Mouse (Mus musculus): ENCODE results near the gene G3bp2. TPM values are rescaled to one million over a fixed set of nuclear protein-coding genes. Genes with fewer than 3 reads are reported as not detected.
A peak's percentile ranks its signal among the peaks of the same experiment; 100 is the strongest.
"Not testable (repeated sequence)": the region's sequence is repeated elsewhere in the genome, so short reads cannot be mapped to it uniquely, and the experiment has no call there.

Gene G3bp2
- total RNA-seq (2021): 100 to 1,000 TPM; 176 to 179 TPM
- long read RNA-seq, experiment 1, full-length matches to known transcripts: 181 of 269 reads
- long read RNA-seq, experiment 1, partial matches to known transcripts: 35 of 269 reads
- long read RNA-seq, experiment 1, other reads (novel, unspliced or antisense): 53 of 269 reads
- long read RNA-seq, experiment 2, full-length matches to known transcripts: 119 of 183 reads
- long read RNA-seq, experiment 2, partial matches to known transcripts: 24 of 183 reads
- long read RNA-seq, experiment 2, other reads (novel, unspliced or antisense): 40 of 183 reads

DNA sequence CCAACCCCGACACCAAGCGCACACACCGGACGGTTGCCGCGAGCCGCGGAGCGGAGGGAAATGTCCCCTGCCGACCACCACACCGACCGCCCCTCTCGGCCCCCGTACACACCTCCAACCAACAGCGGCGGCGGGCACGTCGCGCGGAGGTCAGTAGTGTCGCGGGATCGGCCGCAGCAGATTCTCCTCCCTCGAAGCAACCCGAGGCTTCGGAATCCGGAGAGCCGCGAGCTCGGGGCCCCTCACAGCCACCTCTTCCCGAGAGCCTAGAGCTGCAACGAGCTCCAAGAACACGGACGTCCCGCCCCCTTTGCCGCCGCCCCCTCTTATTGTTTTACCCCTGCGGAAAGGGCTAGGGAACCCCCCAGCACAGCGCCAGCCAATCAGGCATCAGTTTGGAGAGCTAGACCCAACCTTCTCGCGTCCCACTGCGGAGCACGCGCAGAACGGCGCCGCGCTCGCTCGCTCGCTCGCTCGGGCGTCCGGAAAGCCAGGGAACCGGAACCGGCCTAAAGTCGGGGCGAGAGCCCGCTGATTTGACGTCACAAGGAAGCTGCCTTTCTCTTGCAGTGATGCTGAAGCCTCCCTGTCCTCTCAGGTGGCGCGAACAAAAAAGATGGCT lies at the start of gene G3bp2:
TSS of gene G3bp2 (minus strand) at position 303 of the 622 bp plus-strand sequence.
- intact Hi-C loops (cut with DNase I): loop anchor here (2.0 kb wide), 1 partner anchor 53 kb away; the partner anchor contains the start of gene Uso1
- DNase-seq (ENCODE audit: low spot score in 2 of 2): peak; percentile 96 to 97

GRCm38 (mm10) chr5:92133006-92133405 lies 49.5 kb upstream of the G3bp2 start:
- not testable (repeated sequence) for DNase-seq (ENCODE audit: low spot score in 2 of 2)

GRCm38 (mm10) chr5:92132127-92132526 lies 48.6 kb upstream of the G3bp2 start:
- intact Hi-C loops (cut with DNase I): no loop called here
- DNase-seq (ENCODE audit: low spot score in 2 of 2): no peak

More at GRCm38 (mm10) chr5:92133006-92133405, 49.5 kb upstream of the G3bp2 start:
- intact Hi-C loops (cut with DNase I): not testable (repeated sequence)

- DNase-seq (ENCODE audit: low spot score in 2 of 2): no peak
- intact Hi-C loops (cut with DNase I): no loop called here
Measured at GRCm38 (mm10) chr5:92130040-92130682, 46.6 kb upstream of the G3bp2 start.

DNA sequence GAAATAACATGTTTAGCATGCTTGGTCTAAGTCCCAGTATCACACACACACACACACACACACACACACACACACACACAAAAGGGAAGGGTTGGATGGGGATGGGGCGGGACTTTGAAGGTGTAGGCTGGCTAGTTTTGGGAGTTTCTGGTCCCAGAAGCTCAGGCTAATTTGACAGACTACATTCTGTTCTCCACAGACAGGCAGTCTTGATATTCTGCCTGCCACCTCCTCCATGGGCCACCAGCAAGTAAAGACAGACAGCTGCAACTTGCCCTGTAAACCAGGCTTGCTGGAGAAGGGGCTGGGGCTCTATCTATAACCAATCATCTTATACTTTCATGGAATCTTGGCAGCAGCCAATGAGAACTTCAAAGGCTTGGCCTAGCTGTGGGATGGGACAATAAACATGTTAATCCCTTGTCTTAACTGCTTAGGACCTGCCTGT lies 45.8 kb upstream of the G3bp2 start:
- intact Hi-C loops (cut with DNase I): no loop called here
- no peak for DNase-seq (ENCODE audit: low spot score in 2 of 2)

GRCm38 (mm10) chr5:92128570-92128969 lies 45.1 kb upstream of the G3bp2 start:
- DNase-seq (ENCODE audit: low spot score in 2 of 2): peak in 1 of 2 experiments; percentile 38
- intact Hi-C loops (cut with DNase I): no loop called here

- no peak for DNase-seq (ENCODE audit: low spot score in 2 of 2)
- intact Hi-C loops (cut with DNase I): no loop called here
Measured at GRCm38 (mm10) chr5:92127751-92128150, 44.2 kb upstream of the G3bp2 start.

GRCm38 (mm10) chr5:92127141-92127625 lies 43.7 kb upstream of the G3bp2 start:
- intact Hi-C loops (cut with DNase I): no loop called here

DNA sequence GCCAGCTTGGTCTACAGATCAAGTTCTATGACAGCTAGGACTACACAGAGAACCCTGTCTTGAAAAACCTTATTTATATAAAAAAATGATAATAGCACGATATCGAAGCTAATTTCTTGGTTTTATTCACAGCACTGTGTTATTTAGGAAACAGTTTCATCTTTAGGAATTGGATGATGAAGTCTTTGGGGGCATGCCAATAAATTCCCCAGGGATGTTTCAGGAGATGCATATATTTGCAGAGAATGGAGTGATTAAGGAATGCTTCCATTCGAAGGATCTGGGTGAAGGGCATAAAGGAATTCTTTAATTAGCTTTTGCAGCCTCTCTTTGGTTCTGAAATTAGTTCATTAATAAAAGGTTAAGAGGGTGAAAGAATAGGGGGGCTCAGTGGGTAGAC lies 41.9 kb upstream of the G3bp2 start:
- no peak for DNase-seq (ENCODE audit: low spot score in 2 of 2)
- intact Hi-C loops (cut with DNase I): no loop called here

More at GRCm38 (mm10) chr5:92127141-92127625, 43.7 kb upstream of the G3bp2 start:
- no peak for DNase-seq (ENCODE audit: low spot score in 2 of 2)

- intact Hi-C loops (cut with DNase I): no loop called here
- DNase-seq (ENCODE audit: low spot score in 2 of 2): no peak
Measured at GRCm38 (mm10) chr5:92121636-92122035, 38.1 kb upstream of the G3bp2 start.

GRCm38 (mm10) chr5:92117823-92118403 lies 34.4 kb upstream of the G3bp2 start:
- peak; percentile 70 to 73 for DNase-seq (ENCODE audit: low spot score in 2 of 2)
- intact Hi-C loops (cut with DNase I): loop anchor here (10.0 kb wide), 1 partner anchor 153 kb away; the partner anchor contains the start of gene Rchy1

- intact Hi-C loops (cut with DNase I): loop anchor here (10.0 kb wide), 1 partner anchor 150 kb away; the partner anchor contains the start of gene Rchy1
Measured at GRCm38 (mm10) chr5:92114939-92115338, 31.4 kb upstream of the G3bp2 start.

DNA sequence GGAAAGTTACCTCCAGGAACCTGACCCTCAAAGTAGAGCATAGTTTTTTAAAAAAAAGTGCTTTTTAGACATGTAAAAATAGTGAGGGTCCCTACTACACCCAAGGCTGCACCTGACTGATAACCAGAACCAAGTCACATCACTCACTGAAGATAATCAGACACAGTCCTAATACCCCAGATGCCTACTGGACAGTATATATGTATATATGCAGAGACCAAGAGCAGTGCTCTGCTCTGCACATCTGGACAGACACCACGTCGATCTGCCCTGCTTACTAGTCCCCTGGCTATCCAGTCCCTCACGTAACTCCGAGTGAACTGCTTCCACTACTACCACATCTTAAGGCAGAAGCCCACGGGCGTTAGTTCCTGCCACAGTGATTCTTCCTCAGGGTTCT lies 30.7 kb upstream of the G3bp2 start:
- intact Hi-C loops (cut with DNase I): loop anchor here (10.0 kb wide), 1 partner anchor 149 kb away; the partner anchor contains the start of gene Rchy1

More at GRCm38 (mm10) chr5:92114939-92115338, 31.4 kb upstream of the G3bp2 start:
- DNase-seq (ENCODE audit: low spot score in 2 of 2): no peak

GRCm38 (mm10) chr5:92113484-92113883 lies 30.0 kb upstream of the G3bp2 start:
- intact Hi-C loops (cut with DNase I): loop anchor here (10.0 kb wide), 1 partner anchor 149 kb away; the partner anchor contains the start of gene Rchy1
- no peak for DNase-seq (ENCODE audit: low spot score in 2 of 2)

More for the DNA sequence above, 30.7 kb upstream of the G3bp2 start:
- DNase-seq (ENCODE audit: low spot score in 2 of 2): no peak

GRCm38 (mm10) chr5:92112585-92112984 lies 29.1 kb upstream of the G3bp2 start:
- intact Hi-C loops (cut with DNase I): loop anchor here (10.0 kb wide), 1 partner anchor 148 kb away; the partner anchor contains the start of gene Rchy1
- DNase-seq (ENCODE audit: low spot score in 2 of 2): no peak

DNA sequence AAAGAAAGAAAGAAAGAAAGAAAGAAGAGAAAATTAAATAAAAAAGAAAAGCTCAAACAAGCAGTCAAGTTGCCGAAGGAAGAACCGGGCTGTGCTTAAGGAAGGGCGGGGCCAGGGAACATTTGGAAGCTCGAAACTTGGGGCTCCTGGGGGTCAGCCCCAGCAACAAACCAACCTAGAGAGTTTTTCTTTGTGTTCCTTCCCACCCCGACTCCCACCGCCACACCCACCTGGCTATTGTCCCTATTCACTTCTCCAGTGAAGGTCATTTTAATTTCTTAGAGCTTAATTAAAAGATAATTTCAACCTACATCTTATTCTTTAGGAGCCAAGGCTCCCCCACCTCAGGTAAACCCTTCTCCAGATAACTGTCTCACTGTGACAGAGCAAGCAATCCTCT lies 28.7 kb upstream of the G3bp2 start:
- intact Hi-C loops (cut with DNase I): loop anchor here (10.0 kb wide), 1 partner anchor 147 kb away; the partner anchor contains the start of gene Rchy1

DNA sequence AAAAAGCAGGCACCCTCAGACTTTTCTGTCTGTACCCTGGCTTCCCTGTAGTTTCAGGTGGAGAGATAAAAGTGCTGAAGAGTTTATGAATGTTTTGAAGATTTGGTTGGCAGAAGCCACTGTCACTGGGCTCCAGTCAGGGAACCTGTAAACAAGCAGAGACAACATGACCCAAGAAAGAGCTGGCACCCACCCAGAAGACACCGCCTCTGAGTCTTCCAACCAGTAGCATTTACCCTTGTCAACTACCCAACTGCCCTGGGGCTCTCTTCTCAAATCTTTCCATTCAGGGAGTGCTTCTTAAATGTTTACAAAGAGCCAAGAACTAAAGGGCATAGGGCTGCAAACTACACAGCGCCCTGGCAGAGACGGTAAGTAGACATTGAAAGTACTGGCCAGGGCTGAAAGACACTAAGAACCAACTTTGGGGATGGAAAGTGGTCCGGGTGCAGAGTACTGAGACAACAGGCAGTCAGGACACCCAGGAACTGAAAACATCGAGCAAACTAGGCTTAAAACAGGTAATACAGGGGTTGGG lies 27.4 kb upstream of the G3bp2 start:
- intact Hi-C loops (cut with DNase I): loop anchor here (10.0 kb wide), 1 partner anchor 146 kb away; the partner anchor contains the start of gene Rchy1
- no peak for DNase-seq (ENCODE audit: low spot score in 2 of 2)

More for the DNA sequence above, 28.7 kb upstream of the G3bp2 start:
- no peak for DNase-seq (ENCODE audit: low spot score in 2 of 2)

GRCm38 (mm10) chr5:92107282-92107681 lies 23.8 kb upstream of the G3bp2 start:
- peak in 1 of 2 experiments; percentile 23 for DNase-seq (ENCODE audit: low spot score in 2 of 2)

More at GRCm38 (mm10) chr5:92107282-92107681, 23.8 kb upstream of the G3bp2 start:
- intact Hi-C loops (cut with DNase I): no loop called here

All from left cerebral cortex, postnatal 14 days (tissue).